Mouse (Mus musculus): ENCODE data around the gene Vmn1r188. TPM values are rescaled to one million over a fixed set of nuclear protein-coding genes. Genes with fewer than 3 reads are reported as not detected.

Vmn1r188 gene
- total RNA-seq (2023): not detected

DNA sequence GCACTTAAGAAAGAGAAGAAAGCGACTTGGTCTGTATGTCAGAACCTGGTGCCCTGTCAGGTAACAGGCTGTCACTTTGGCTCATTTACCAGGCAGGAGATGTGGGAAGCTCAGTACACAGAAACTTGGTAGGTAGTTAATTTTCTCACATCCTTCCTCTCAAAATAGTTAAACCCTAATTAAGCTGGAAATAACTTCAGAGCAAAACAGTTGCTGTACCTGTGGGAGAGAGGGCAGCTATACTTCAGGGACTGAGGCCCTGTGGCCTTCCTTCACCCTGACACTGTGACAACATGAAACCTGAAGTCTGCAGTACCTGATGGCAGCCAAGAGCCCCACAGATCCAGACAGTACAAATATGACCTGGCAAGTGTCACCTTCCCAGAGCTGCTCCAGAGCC lies at the start of gene Vmn1r188:
TSS of gene Vmn1r188 (plus strand) at position 301 of the 400 bp plus-strand sequence.

DNA sequence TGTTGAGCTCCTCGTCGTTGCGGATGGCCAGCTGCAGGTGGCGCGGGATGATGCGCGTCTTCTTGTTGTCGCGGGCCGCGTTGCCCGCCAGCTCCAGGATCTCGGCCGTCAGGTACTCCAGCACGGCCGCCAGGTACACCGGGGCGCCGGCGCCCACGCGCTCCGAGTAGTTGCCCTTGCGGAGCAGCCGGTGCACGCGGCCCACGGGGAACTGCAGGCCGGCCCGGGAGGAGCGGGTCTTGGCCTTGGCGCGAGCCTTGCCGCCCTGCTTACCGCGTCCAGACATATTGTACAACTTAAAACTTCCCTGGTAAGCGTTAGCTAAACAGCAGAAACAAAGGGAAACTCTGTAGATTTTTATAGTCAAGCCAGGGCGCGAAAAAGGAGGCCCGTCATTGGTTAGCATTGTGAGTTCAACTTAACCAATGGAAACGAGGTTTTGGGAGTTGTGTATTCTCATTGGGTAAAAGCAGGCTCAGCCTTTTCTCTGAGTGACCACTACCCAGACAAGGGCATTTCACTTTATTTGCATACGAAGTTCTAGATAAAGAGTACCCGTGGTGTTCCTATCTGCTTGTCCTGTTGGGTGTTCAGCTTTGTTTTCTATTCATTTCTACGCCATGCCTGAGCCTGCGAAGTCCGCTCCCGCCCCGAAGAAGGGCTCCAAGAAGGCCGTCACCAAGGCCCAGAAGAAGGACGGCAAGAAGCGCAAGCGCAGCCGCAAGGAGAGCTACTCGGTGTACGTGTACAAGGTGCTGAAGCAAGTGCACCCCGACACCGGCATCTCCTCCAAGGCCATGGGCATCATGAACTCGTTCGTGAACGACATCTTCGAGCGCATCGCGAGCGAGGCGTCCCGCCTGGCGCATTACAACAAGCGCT lies 48.7 kb upstream of the Vmn1r188 start, which contains the start of the genes Hist1h2ah and Hist1h2bk:
TSS of gene Hist1h2ah (minus strand) at position 302 of the 882 bp plus-strand sequence.
TSS of gene Hist1h2bk (plus strand) at position 604 of the 882 bp plus-strand sequence.

DNA sequence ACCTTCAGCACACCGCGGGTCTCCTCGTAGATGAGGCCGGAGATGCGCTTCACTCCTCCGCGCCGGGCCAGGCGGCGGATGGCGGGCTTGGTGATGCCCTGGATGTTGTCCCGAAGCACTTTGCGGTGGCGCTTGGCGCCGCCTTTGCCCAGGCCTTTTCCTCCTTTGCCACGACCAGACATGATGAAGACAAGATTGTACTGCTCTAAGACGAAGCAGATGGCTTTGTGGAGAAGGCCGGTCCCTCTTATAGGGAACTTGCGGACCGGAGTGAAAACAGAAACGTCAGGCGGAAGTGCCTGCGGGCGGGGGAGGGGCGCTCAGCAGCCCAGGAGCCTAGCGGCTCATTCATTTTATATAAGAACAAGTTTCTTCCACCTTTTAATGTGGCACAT lies 43.1 kb upstream of the Vmn1r188 start, which contains the start of gene Hist1h4i:
TSS of gene Hist1h4i (minus strand) at position 221 of the 395 bp plus-strand sequence.

GRCm38 (mm10) chr13:22042568-22043502 lies 41.4 kb upstream of the Vmn1r188 start, which contains the start of the genes Hist1h2ag and Hist1h2bj:
TSS of gene Hist1h2ag (minus strand) at chr13:22042944.
TSS of gene Hist1h2bj (plus strand) at chr13:22043214.

GRCm38 (mm10) chr13:22105724-22106123 lies 21.5 kb downstream of the Vmn1r188 start, which contains the start of gene Vmn1r189:
TSS of gene Vmn1r189 (minus strand) at chr13:22105824.

Other genes with a start within 250 kb of the Vmn1r188 start
- gene Zfp184, start 139.3 kb upstream of the Vmn1r188 start, total RNA-seq (2023): under 1 TPM; 0.36 to 0.67 TPM
- not detected for gene Pom121l2, start 103.2 kb upstream of the Vmn1r188 start, total RNA-seq (2023)
- gene Prss16, start 74.7 kb upstream of the Vmn1r188 start, total RNA-seq (2023): under 1 TPM in 1 of 2 experiments, not detected in 1; 0.93 TPM
- 10 to 100 TPM in 1 of 2 experiments, 1 to 10 TPM in 1; 9.5 to 83.4 TPM for gene Hist1h2ah, start 48.9 kb upstream of the Vmn1r188 start, total RNA-seq (2023)
- 100 to 1,000 TPM in 1 of 2 experiments, 10 to 100 TPM in 1; 47.4 to 137 TPM for gene Hist1h2bk, start 48.6 kb upstream of the Vmn1r188 start, total RNA-seq (2023)
- 100 to 1,000 TPM in 1 of 2 experiments, 10 to 100 TPM in 1; 55.8 to 104 TPM for gene Hist1h4i, start 43.1 kb upstream of the Vmn1r188 start, total RNA-seq (2023)
- gene Hist1h2ag, start 41.5 kb upstream of the Vmn1r188 start, total RNA-seq (2023): 100 to 1,000 TPM in 1 of 2 experiments, 10 to 100 TPM in 1; 44.9 to 107 TPM
- 10 to 100 TPM; 39.1 to 88.2 TPM for gene Hist1h2bj, start 41.2 kb upstream of the Vmn1r188 start, total RNA-seq (2023)
- not detected for gene Vmn1r189, start 21.4 kb downstream of the Vmn1r188 start, total RNA-seq (2023)
- not detected for gene Vmn1r191, start 99.5 kb downstream of the Vmn1r188 start, total RNA-seq (2023)
- gene Vmn1r192, start 106.7 kb downstream of the Vmn1r188 start, total RNA-seq (2023): not detected
- gene Vmn1r193, start 138.7 kb downstream of the Vmn1r188 start, total RNA-seq (2023): not detected
- not detected for gene Vmn1r194, start 159.8 kb downstream of the Vmn1r188 start, total RNA-seq (2023)
- gene Vmn1r195, start 186.1 kb downstream of the Vmn1r188 start, total RNA-seq (2023): not detected
- not detected for gene Vmn1r196, start 205.5 kb downstream of the Vmn1r188 start, total RNA-seq (2023)
- gene Vmn1r197, start 240.1 kb downstream of the Vmn1r188 start, total RNA-seq (2023): not detected

Measured in T-cell, adult 66 days (primary cell).